Mouse (Mus musculus): Measurements from ENCODE around the gene Tyk2. TPM values are rescaled to one million over a fixed set of nuclear protein-coding genes. Genes with fewer than 3 reads are reported as not detected.

Tyk2 gene
- polyA plus RNA-seq, 1 experiment from 2014 or later: 13.7 TPM

- H3K4me3 ChIP-seq (replicated peaks; ENCODE audit: low read length): no peak overlapping the region
- no peaks in the 10 kb centered on the region for H3K9me3 ChIP-seq (ENCODE audit: control insufficient read depth, low read length)
- no peak overlapping the region for H3K27ac ChIP-seq (ENCODE audit: low read length)
- no peaks in the 10 kb centered on the region for H3K4me1 ChIP-seq (replicated peaks; ENCODE audit: control insufficient read depth, insufficient read depth, low read length)
- no peak overlapping the region for H3K9ac ChIP-seq (replicated peaks; ENCODE audit: low read depth, low read length)
- peak; percentile 43; the same call in 1 of the 2 replicates for ATAC-seq
- H3K36me3 ChIP-seq (ENCODE audit: control insufficient read depth, insufficient read depth): peaks cover 25% of the 10 kb centered on the region
- no peak overlapping the region for H3K4me2 ChIP-seq (ENCODE audit: low read length)
- no peaks in the 10 kb centered on the region for H3K27me3 ChIP-seq (replicated peaks; ENCODE audit: control insufficient read depth, insufficient read depth, low read length)
- 54% methylated on average over 3 of the region's 3 CpGs for WGBS
These were observed 6.2 kb upstream of the Tyk2 start for GRCm38 (mm10) chr9:21137229-21137628.

- H3K4me2 ChIP-seq (ENCODE audit: low read length): no peak overlapping the region
- H3K27me3 ChIP-seq (replicated peaks; ENCODE audit: control insufficient read depth, insufficient read depth, low read length): no peaks in the 10 kb centered on the region
- H3K9ac ChIP-seq (replicated peaks; ENCODE audit: low read depth, low read length): no peak overlapping the region
- peaks cover 24% of the 10 kb centered on the region for H3K36me3 ChIP-seq (ENCODE audit: control insufficient read depth, insufficient read depth)
- no peak overlapping the region for H3K27ac ChIP-seq (ENCODE audit: low read length)
- 82% methylated on average over 6 of the region's 6 CpGs for WGBS
- H3K4me1 ChIP-seq (replicated peaks; ENCODE audit: control insufficient read depth, insufficient read depth, low read length): peaks cover 3% of the 10 kb centered on the region; the same call in 1 of the 2 replicates
- no peak for ATAC-seq
- no peaks in the 10 kb centered on the region for H3K9me3 ChIP-seq (ENCODE audit: control insufficient read depth, low read length)
- no peak overlapping the region for H3K4me3 ChIP-seq (replicated peaks; ENCODE audit: low read length)
These were observed 5.4 kb upstream of the Tyk2 start for GRCm38 (mm10) chr9:21136401-21136800.

- Histone ChIP-seq H3K27ac (ENCODE audit: low read length) (no peak overlapping the region), H3K27me3 (replicated peaks; ENCODE audit: control insufficient read depth, insufficient read depth, low read length) (no peaks in the 10 kb centered on the region), H3K9me3 (ENCODE audit: control insufficient read depth, low read length) (no peaks in the 10 kb centered on the region), H3K9ac (replicated peaks; ENCODE audit: low read depth, low read length) (no peak overlapping the region), H3K36me3 (ENCODE audit: control insufficient read depth, insufficient read depth) (peaks cover 19% of the 10 kb centered on the region), H3K4me2 (ENCODE audit: low read length) (no peak overlapping the region), H3K4me3 (replicated peaks; ENCODE audit: low read length) (no peak overlapping the region), H3K4me1 (replicated peaks; ENCODE audit: control insufficient read depth, insufficient read depth, low read length) (peaks cover 3% of the 10 kb centered on the region; the same call in 1 of the 2 replicates)
- 88% methylated on average over 1 of the region's 1 CpGs for WGBS
- ATAC-seq: no peak
These were observed 4.9 kb upstream of the Tyk2 start for GRCm38 (mm10) chr9:21135941-21136381.

GRCm38 (mm10) chr9:21135329-21135890 is 4.4 kb upstream of the Tyk2 start:
- Histone ChIP-seq H3K9ac (replicated peaks; ENCODE audit: low read depth, low read length) (no peak overlapping the region), H3K4me1 (replicated peaks; ENCODE audit: control insufficient read depth, insufficient read depth, low read length) (peaks cover 7% of the 10 kb centered on the region), H3K4me2 (ENCODE audit: low read length) (no peak overlapping the region), H3K4me3 (replicated peaks; ENCODE audit: low read length) (no peak overlapping the region), H3K9me3 (ENCODE audit: control insufficient read depth, low read length) (no peaks in the 10 kb centered on the region), H3K27me3 (replicated peaks; ENCODE audit: control insufficient read depth, insufficient read depth, low read length) (no peaks in the 10 kb centered on the region), H3K27ac (ENCODE audit: low read length) (no peak overlapping the region), H3K36me3 (ENCODE audit: control insufficient read depth, insufficient read depth) (peaks cover 14% of the 10 kb centered on the region)
- ATAC-seq: no peak
- WGBS: 65% methylated on average over 4 of the region's 4 CpGs

GRCm38 (mm10) chr9:21134595-21135328 is 3.7 kb upstream of the Tyk2 start:
- no peak overlapping the region for H3K9ac ChIP-seq (replicated peaks; ENCODE audit: low read depth, low read length)

GRCm38 (mm10) chr9:21133064-21133707 is 2.1 kb upstream of the Tyk2 start:
- Histone ChIP-seq H3K27me3 (replicated peaks; ENCODE audit: control insufficient read depth, insufficient read depth, low read length) (no peaks in the 10 kb centered on the region), H3K4me3 (replicated peaks; ENCODE audit: low read length) (no peak overlapping the region), H3K9ac (replicated peaks; ENCODE audit: low read depth, low read length) (no peak overlapping the region), H3K4me1 (replicated peaks; ENCODE audit: control insufficient read depth, insufficient read depth, low read length) (peaks cover 9% of the 10 kb centered on the region), H3K36me3 (ENCODE audit: control insufficient read depth, insufficient read depth) (peaks cover 2% of the 10 kb centered on the region; the same call in 1 of the 2 replicates), H3K4me2 (ENCODE audit: low read length) (no peak overlapping the region), H3K9me3 (ENCODE audit: control insufficient read depth, low read length) (no peaks in the 10 kb centered on the region), H3K27ac (ENCODE audit: low read length) (no peak overlapping the region)
- WGBS: 89% methylated on average over 9 of the region's 9 CpGs
- ATAC-seq: no peak

More at GRCm38 (mm10) chr9:21134595-21135328, 3.7 kb upstream of the Tyk2 start:
- H3K36me3 ChIP-seq (ENCODE audit: control insufficient read depth, insufficient read depth): peaks cover 8% of the 10 kb centered on the region; the same call in 1 of the 2 replicates
- no peaks in the 10 kb centered on the region for H3K9me3 ChIP-seq (ENCODE audit: control insufficient read depth, low read length)
- H3K27ac ChIP-seq (ENCODE audit: low read length): no peak overlapping the region
- H3K4me3 ChIP-seq (replicated peaks; ENCODE audit: low read length): no peak overlapping the region
- no peak for ATAC-seq
- 76% methylated on average over 9 of the region's 9 CpGs for WGBS
- H3K4me2 ChIP-seq (ENCODE audit: low read length): no peak overlapping the region
- peaks cover 9% of the 10 kb centered on the region for H3K4me1 ChIP-seq (replicated peaks; ENCODE audit: control insufficient read depth, insufficient read depth, low read length)
- H3K27me3 ChIP-seq (replicated peaks; ENCODE audit: control insufficient read depth, insufficient read depth, low read length): no peaks in the 10 kb centered on the region

- no peak overlapping the region for H3K4me2 ChIP-seq (ENCODE audit: low read length)
- H3K4me1 ChIP-seq (replicated peaks; ENCODE audit: control insufficient read depth, insufficient read depth, low read length): peaks cover 9% of the 10 kb centered on the region
- WGBS: 84% methylated on average over 12 of the region's 12 CpGs
- no peaks in the 10 kb centered on the region for H3K27me3 ChIP-seq (replicated peaks; ENCODE audit: control insufficient read depth, insufficient read depth, low read length)
- no peak overlapping the region for H3K4me3 ChIP-seq (replicated peaks; ENCODE audit: low read length)
- no peaks in the 10 kb centered on the region for H3K9me3 ChIP-seq (ENCODE audit: control insufficient read depth, low read length)
- peaks cover 5% of the 10 kb centered on the region; the same call in 1 of the 2 replicates for H3K36me3 ChIP-seq (ENCODE audit: control insufficient read depth, insufficient read depth)
- no peak overlapping the region for H3K9ac ChIP-seq (replicated peaks; ENCODE audit: low read depth, low read length)
- ATAC-seq: no peak
- no peak overlapping the region for H3K27ac ChIP-seq (ENCODE audit: low read length)
These were observed 1.2 kb upstream of the Tyk2 start for GRCm38 (mm10) chr9:21132102-21132775.

GRCm38 (mm10) chr9:21126259-21126627 is 4.8 kb downstream of the Tyk2 start:
- Histone ChIP-seq H3K27ac (ENCODE audit: low read length) (no peak overlapping the region), H3K4me3 (replicated peaks; ENCODE audit: low read length) (no peak overlapping the region), H3K36me3 (ENCODE audit: control insufficient read depth, insufficient read depth) (peaks cover 9% of the 10 kb centered on the region), H3K4me1 (replicated peaks; ENCODE audit: control insufficient read depth, insufficient read depth, low read length) (peaks cover 6% of the 10 kb centered on the region), H3K4me2 (ENCODE audit: low read length) (no peak overlapping the region), H3K27me3 (replicated peaks; ENCODE audit: control insufficient read depth, insufficient read depth, low read length) (no peaks in the 10 kb centered on the region), H3K9me3 (ENCODE audit: control insufficient read depth, low read length) (no peaks in the 10 kb centered on the region), H3K9ac (replicated peaks; ENCODE audit: low read depth, low read length) (no peak overlapping the region)
- 81% methylated on average over 2 of the region's 2 CpGs for WGBS
- ATAC-seq: no peak
